Mouse (Mus musculus) lung, postnatal 0 days (tissue): ENCODE results near the gene Il25.

Experiments used
- CTCF ChIP-seq: IDR thresholded peaks from 2 replicates; pipeline ENCODE4 v1.5.1; 2016; ENCODE audit warnings: antibody characterized with exemption, mild to moderate bottlenecking
- EP300 ChIP-seq: IDR thresholded peaks from 2 replicates; pipeline ENCODE4 v1.6.1; 2016; ENCODE audit warnings: antibody characterized with exemption, mild to moderate bottlenecking, control low read depth

DNA sequence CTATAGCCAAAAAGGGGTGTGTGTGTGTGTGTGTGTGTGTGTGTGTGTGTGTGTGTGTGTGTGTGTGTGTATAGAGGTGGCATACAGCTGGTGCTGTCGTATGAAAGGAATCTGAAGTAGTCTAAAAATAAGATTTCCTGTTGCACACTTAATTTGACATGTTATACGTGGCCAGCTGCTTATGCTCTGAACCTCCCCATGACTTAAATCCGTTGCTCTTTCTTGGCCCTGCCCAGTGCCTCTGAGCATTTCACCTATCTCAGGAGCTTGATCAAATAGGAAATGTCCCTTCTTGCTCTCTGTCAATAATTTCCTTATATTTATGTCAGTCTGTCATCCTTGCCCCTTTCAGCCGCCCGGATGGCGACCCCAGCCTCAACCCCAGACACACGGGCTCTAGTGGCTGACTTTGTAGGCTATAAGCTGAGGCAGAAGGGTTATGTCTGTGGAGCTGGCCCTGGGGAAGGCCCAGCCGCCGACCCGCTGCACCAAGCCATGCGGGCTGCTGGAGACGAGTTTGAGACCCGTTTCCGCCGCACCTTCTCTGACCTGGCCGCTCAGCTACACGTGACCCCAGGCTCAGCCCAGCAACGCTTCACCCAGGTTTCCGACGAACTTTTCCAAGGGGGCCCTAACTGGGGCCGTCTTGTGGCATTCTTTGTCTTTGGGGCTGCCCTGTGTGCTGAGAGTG is 48.3 kb upstream of the Il25 start:
- TF ChIP-seq CTCF (no peak), EP300 (no peak)
